Mouse (Mus musculus): Measurements from ENCODE around the gene Heatr4. TPM values are rescaled to one million over a fixed set of nuclear protein-coding genes. Genes with fewer than 3 reads are reported as not detected.
"Not testable (repeated sequence)": the region's sequence is repeated elsewhere in the genome, so short reads cannot be mapped to it uniquely, and the experiment has no call there.

The Heatr4 gene
- polyA plus RNA-seq, 1 experiment: not detected

DNA sequence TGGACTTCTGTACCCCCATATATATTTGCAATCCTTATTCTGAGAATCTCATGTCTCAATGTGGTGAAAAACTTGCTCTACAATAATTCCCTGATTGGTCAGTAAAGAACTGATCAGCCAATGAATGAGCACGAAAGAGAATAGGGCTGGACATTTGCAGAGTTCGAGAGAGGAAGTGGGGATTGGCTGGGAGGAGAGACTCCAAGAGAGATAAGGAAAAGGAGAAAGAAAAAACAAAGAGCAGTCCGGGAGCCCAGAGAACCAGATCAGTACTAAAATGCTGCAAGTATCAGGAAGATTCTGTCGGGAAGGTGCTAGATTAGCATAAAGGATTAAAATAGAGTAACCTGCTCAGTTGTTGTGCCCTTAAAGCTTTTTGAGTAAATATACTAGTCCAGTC, 35.6 kb downstream of the Heatr4 start:
- Histone ChIP-seq H3K4me3 (ENCODE audit: low read depth, low read length) (no peak overlapping the region), H3K4me1 (ENCODE audit: control insufficient read depth, insufficient read depth, insufficient read length, low read length) (peaks cover 11% of the 10 kb centered on the region), H3K36me3 (ENCODE audit: control insufficient read depth, insufficient read depth, low read length) (no peaks in the 10 kb centered on the region), H3K27ac (ENCODE audit: insufficient read depth, low read depth, low read length) (no peak overlapping the region), H3K27me3 (ENCODE audit: control insufficient read depth, insufficient read depth, low read length) (no peaks in the 10 kb centered on the region)
- TF ChIP-seq CTCF (IDR thresholded peaks at IDR 0.05; ENCODE audit: extremely low read depth, insufficient read length, insufficient replicate concordance, low read depth, low read length) (no peak), POLR2A (IDR thresholded peaks at IDR 0.05; ENCODE audit: low read depth, low read length) (no peak)
- WGBS: 51% methylated on average over 4 of the region's 4 CpGs

DNA sequence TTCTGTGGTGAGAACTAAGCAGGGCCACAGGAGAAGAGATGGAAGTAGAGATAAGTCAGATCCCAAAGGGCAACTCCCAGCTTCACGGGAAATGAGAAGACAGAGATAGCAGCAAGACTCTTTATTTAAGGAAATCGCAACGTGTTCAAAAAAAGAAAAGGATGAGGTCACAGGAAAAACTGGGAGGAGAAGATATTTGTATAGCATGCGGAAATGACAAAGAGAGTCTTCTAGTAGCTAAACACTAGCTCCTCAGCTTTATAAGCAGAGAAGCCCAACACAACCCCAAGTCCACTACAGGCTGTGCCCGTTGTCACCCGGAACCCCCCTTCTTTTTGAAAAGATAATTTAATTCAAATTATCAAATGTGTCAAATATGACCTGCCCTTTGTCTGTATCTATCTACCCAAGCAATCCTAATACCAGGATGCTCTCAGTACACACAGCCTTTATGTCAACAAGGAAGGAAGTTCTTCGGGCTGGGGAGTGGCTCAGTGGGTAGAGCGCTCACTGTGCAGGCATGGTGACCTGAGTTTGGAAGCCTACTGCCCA, 37.3 kb downstream of the Heatr4 start:
- H3K36me3 ChIP-seq (ENCODE audit: control insufficient read depth, insufficient read depth, low read length): no peaks in the 10 kb centered on the region
- H3K4me3 ChIP-seq (ENCODE audit: low read depth, low read length): no peak overlapping the region
- peaks cover 10% of the 10 kb centered on the region for H3K4me1 ChIP-seq (ENCODE audit: control insufficient read depth, insufficient read depth, insufficient read length, low read length)
- H3K27ac ChIP-seq (ENCODE audit: insufficient read depth, low read depth, low read length): no peak overlapping the region
- H3K27me3 ChIP-seq (ENCODE audit: control insufficient read depth, insufficient read depth, low read length): no peaks in the 10 kb centered on the region
- no peak for TF ChIP-seq POLR2A (IDR thresholded peaks at IDR 0.05; ENCODE audit: low read depth, low read length)
- TF ChIP-seq CTCF (IDR thresholded peaks at IDR 0.05; ENCODE audit: extremely low read depth, insufficient read length, insufficient replicate concordance, low read depth, low read length): no peak
- WGBS: 73% methylated on average over 8 of the region's 8 CpGs

DNA sequence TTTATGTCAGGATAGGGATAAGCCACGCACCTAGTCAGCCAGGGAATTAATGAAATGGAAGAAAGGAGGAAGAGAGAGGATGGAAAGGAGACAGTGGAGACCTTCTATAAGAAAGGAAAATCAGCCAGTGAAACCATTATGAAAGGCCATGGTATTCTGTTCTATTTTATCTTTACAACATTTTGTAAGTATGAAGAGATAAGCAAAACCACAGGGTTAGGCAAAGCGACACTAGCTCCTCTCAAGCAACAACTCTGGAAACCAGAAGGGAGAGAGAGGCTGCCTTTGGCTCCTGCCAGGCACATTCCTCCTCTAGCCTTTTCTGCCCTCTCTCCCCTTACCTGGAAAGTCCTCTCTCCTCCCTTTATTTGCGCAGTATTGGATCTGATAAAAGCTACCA, 42.7 kb downstream of the Heatr4 start:
- Histone ChIP-seq H3K27ac (ENCODE audit: insufficient read depth, low read depth, low read length) (no peak overlapping the region), H3K4me3 (ENCODE audit: low read depth, low read length) (no peak overlapping the region), H3K4me1 (ENCODE audit: control insufficient read depth, insufficient read depth, insufficient read length, low read length) (no peaks in the 10 kb centered on the region), H3K27me3 (ENCODE audit: control insufficient read depth, insufficient read depth, low read length) (no peaks in the 10 kb centered on the region), H3K36me3 (ENCODE audit: control insufficient read depth, insufficient read depth, low read length) (no peaks in the 10 kb centered on the region)
- WGBS: 77% methylated on average over 3 of the region's 3 CpGs
- TF ChIP-seq POLR2A (IDR thresholded peaks at IDR 0.05; ENCODE audit: low read depth, low read length): no peak
- no peak for TF ChIP-seq CTCF (IDR thresholded peaks at IDR 0.05; ENCODE audit: extremely low read depth, insufficient read length, insufficient replicate concordance, low read depth, low read length)

DNA sequence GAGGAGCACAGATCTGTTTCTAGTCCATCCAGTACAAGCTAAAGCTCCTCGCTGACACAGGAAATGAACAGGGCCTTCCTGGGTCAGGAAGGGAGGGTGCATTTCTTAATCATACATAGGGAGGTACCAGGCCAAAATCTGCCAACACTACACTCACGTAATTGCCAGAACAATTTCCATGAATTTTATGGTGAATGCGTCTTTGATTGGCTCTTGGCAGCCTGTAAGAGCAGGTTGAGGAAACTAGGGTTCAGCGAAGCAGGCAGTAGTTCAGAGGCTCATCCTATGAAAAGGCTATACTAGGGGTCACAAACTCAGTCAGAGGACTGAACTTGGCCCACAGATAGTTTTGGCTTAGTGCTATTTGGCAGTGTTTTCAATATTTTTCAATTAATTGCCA, 44.6 kb downstream of the Heatr4 start:
- Histone ChIP-seq H3K27me3 (ENCODE audit: control insufficient read depth, insufficient read depth, low read length) (no peaks in the 10 kb centered on the region), H3K4me3 (ENCODE audit: low read depth, low read length) (no peak overlapping the region), H3K36me3 (ENCODE audit: control insufficient read depth, insufficient read depth, low read length) (no peaks in the 10 kb centered on the region), H3K27ac (ENCODE audit: insufficient read depth, low read depth, low read length) (no peak overlapping the region), H3K4me1 (ENCODE audit: control insufficient read depth, insufficient read depth, insufficient read length, low read length) (no peaks in the 10 kb centered on the region)
- TF ChIP-seq CTCF (IDR thresholded peaks at IDR 0.05; ENCODE audit: extremely low read depth, insufficient read length, insufficient replicate concordance, low read depth, low read length) (no peak), POLR2A (IDR thresholded peaks at IDR 0.05; ENCODE audit: low read depth, low read length) (no peak)
- WGBS: 72% methylated on average over 4 of the region's 4 CpGs

DNA sequence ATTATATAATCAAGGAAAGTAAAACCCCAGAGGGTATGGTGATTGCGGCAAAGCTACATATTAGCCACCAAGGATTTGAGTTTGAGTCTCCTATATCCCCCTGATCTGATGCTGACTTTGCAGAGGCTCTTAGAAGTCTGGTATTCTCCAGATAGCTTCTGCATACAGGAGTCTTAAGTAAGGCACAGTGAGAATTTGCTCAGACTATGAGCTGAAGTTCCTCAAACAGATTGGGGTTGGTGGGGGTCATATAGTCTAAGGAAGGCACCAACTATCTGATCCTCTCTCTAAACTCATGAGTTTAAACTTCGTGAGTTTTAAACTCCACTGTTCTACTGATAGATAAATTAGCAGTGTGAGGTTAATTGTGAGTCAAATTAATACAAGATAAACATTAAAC, 45.3 kb downstream of the Heatr4 start:
- 89% methylated on average over 2 of the region's 2 CpGs for WGBS
- Histone ChIP-seq H3K4me3 (ENCODE audit: low read depth, low read length) (no peak overlapping the region), H3K27me3 (ENCODE audit: control insufficient read depth, insufficient read depth, low read length) (no peaks in the 10 kb centered on the region), H3K36me3 (ENCODE audit: control insufficient read depth, insufficient read depth, low read length) (no peaks in the 10 kb centered on the region), H3K27ac (ENCODE audit: insufficient read depth, low read depth, low read length) (no peak overlapping the region), H3K4me1 (ENCODE audit: control insufficient read depth, insufficient read depth, insufficient read length, low read length) (no peaks in the 10 kb centered on the region)
- TF ChIP-seq CTCF (IDR thresholded peaks at IDR 0.05; ENCODE audit: extremely low read depth, insufficient read length, insufficient replicate concordance, low read depth, low read length) (no peak), POLR2A (IDR thresholded peaks at IDR 0.05; ENCODE audit: low read depth, low read length) (no peak)

DNA sequence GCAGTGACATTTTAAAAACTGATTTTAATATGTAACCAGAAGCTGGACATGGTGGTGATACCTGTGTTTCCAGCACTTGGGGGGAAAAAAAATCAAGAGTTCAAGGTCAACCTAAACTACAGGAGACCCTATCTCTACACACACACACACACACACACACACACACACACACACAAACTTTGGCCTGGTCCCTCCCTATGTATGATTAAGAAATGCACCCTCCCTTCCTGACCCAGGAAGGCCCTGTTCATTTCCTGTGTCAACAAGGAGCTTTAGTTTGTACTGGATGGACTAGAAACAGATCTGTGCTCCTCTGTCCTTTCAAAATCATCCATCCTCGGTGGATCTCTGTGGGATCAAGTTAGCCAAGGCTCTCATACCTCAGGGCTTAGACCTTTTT, 46.1 kb downstream of the Heatr4 start:
- not testable (repeated sequence) for H3K27ac ChIP-seq (ENCODE audit: insufficient read depth, low read depth, low read length); H3K4me3 ChIP-seq (ENCODE audit: low read depth, low read length); H3K4me1 ChIP-seq (ENCODE audit: control insufficient read depth, insufficient read depth, insufficient read length, low read length); H3K27me3 ChIP-seq (ENCODE audit: control insufficient read depth, insufficient read depth, low read length); H3K36me3 ChIP-seq (ENCODE audit: control insufficient read depth, insufficient read depth, low read length)
- 39% methylated on average over 1 of the region's 1 CpGs for WGBS

DNA sequence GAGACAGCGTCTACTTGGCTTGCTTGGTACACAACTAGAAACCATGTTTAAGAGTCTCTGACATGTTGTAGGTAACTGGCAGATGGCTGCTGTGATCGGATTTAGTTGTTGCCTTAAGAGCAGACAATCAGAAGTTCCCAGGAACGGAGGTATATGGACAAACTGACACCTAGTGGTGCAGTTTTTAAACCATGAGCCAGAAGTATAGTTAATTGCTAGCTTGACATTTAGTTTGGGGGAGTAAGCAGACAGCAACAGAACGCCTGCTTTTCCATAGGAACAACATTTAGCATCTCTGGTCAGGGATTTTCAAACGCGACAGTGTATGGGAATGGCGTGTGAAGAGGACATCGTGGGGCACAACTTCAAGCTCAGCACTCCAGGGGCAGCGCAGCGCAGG, 47.1 kb downstream of the Heatr4 start:
- Histone ChIP-seq H3K27ac (ENCODE audit: insufficient read depth, low read depth, low read length) (no peak overlapping the region), H3K36me3 (ENCODE audit: control insufficient read depth, insufficient read depth, low read length) (no peaks in the 10 kb centered on the region), H3K27me3 (ENCODE audit: control insufficient read depth, insufficient read depth, low read length) (no peaks in the 10 kb centered on the region), H3K4me3 (ENCODE audit: low read depth, low read length) (no peak overlapping the region), H3K4me1 (ENCODE audit: control insufficient read depth, insufficient read depth, insufficient read length, low read length) (no peaks in the 10 kb centered on the region)
- TF ChIP-seq POLR2A (IDR thresholded peaks at IDR 0.05; ENCODE audit: low read depth, low read length) (no peak), CTCF (IDR thresholded peaks at IDR 0.05; ENCODE audit: extremely low read depth, insufficient read length, insufficient replicate concordance, low read depth, low read length) (no peak)
- 63% methylated on average over 10 of the region's 10 CpGs for WGBS

All from small intestine, adult 2 months (tissue).